8 mouse cellular contexts compared by ENCODE assay signal in genomic region chr4:87788691-87789090, GRCm38 (mm10).
DNase-seq lines count a peak whose midpoint lies in the region; ATAC-seq lines count a peak whose summit lies in the region.

No protein-coding gene starts in this region.

- no peak overlapping the region for H3K9ac ChIP-seq in forebrain, embryonic 13.5 days
- no peak overlapping the region for H3K9ac ChIP-seq in forebrain, embryonic 15.5 days (replicated peaks)
- no peak overlapping the region for H3K9ac ChIP-seq in liver, embryonic 12.5 days

- no peaks in the 10 kb centered on the region for H3K27me3 ChIP-seq in forebrain, embryonic 13.5 days
- no peaks in the 10 kb centered on the region for H3K27me3 ChIP-seq in forebrain, embryonic 15.5 days
- no peaks in the 10 kb centered on the region for H3K27me3 ChIP-seq in liver, embryonic 12.5 days (replicated peaks)

- 74% methylated on average over 8 of the region's 8 CpGs for WGBS in forebrain, embryonic 13.5 days
- 68% methylated on average over 8 of the region's 8 CpGs for WGBS in forebrain, embryonic 15.5 days
- WGBS in liver, embryonic 12.5 days (ENCODE audit: insufficient replicate concordance): 69% methylated on average over 8 of the region's 8 CpGs

- H3K27ac ChIP-seq in forebrain, embryonic 13.5 days: no peak overlapping the region
- H3K27ac ChIP-seq in forebrain, embryonic 15.5 days (replicated peaks): no peak overlapping the region
- no peak overlapping the region for H3K27ac ChIP-seq in liver, embryonic 12.5 days

- DNase-seq in ovary, postnatal 14 days (ENCODE audit: low spot score): peak; percentile 21
- no peak for DNase-seq in ovary, postnatal 10 days (ENCODE audit: low spot score)
- peak; percentile 61 for DNase-seq in c-Kit-positive CD71-positive TER-119-positive erythroid progenitor cells, embryonic 14.5 days (ENCODE audit: low spot score)
- DNase-seq in heart, adult 8-10 months (ENCODE audit: low spot score): peak; percentile 35
- DNase-seq in spleen, adult 12 weeks (ENCODE audit: low spot score): peak; percentile 23

- no peak overlapping the region for H3K4me2 ChIP-seq in forebrain, embryonic 13.5 days
- H3K4me2 ChIP-seq in forebrain, embryonic 15.5 days (replicated peaks): no peak overlapping the region
- no peak overlapping the region for H3K4me2 ChIP-seq in liver, embryonic 12.5 days

- ATAC-seq in forebrain, embryonic 13.5 days: peak; percentile 14; the same call in 1 of the 2 replicates
- ATAC-seq in forebrain, embryonic 15.5 days (replicated peaks): no peak
- ATAC-seq in liver, embryonic 12.5 days: peak; percentile 59; the same call in 1 of the 2 replicates

- H3K36me3 ChIP-seq in forebrain, embryonic 13.5 days (ENCODE audit: poor library complexity, severe bottlenecking): peaks cover 34% of the 10 kb centered on the region
- peaks cover 31% of the 10 kb centered on the region for H3K36me3 ChIP-seq in forebrain, embryonic 15.5 days
- peaks cover 92% of the 10 kb centered on the region for H3K36me3 ChIP-seq in liver, embryonic 12.5 days

- H3K4me1 ChIP-seq in forebrain, embryonic 13.5 days: peaks cover 15% of the 10 kb centered on the region
- H3K4me1 ChIP-seq in forebrain, embryonic 15.5 days: peaks cover 27% of the 10 kb centered on the region
- no peaks in the 10 kb centered on the region for H3K4me1 ChIP-seq in liver, embryonic 12.5 days

- H3K4me3 ChIP-seq in forebrain, embryonic 13.5 days: no peak overlapping the region
- H3K4me3 ChIP-seq in forebrain, embryonic 15.5 days: no peak overlapping the region
- no peak overlapping the region for H3K4me3 ChIP-seq in liver, embryonic 12.5 days

- H3K9me3 ChIP-seq in forebrain, embryonic 13.5 days (replicated peaks): no peaks in the 10 kb centered on the region
- no peaks in the 10 kb centered on the region for H3K9me3 ChIP-seq in forebrain, embryonic 15.5 days
- no peaks in the 10 kb centered on the region for H3K9me3 ChIP-seq in liver, embryonic 12.5 days (replicated peaks)
